In the genomic region with DNA sequence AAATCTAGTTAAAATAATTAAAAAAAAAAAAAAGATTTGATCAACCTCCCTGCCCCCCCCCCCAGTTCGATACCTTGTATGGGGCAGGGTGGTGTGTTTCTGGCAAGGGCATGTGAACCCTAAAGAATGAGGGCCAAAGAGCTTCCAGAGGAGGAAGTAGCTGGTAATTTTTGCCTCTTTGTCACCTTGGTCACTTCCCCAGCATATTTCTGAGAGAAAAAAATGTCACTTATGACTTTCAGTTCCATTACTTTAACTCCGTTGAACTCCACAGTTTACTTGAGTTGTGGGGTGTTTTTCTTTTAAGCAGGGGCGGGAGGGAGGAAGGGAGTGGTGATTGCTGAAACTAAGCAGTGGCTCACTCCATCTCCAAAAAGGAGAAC, we compare ENCODE assay signal across 8 mouse cellular contexts. TPM values are rescaled to one million over a fixed set of nuclear protein-coding genes. Genes with fewer than 3 reads are reported as not detected.
DNase-seq lines count a peak whose midpoint lies in the region; ATAC-seq and TF ChIP-seq lines count a peak whose summit lies in the region.

No protein-coding gene starts in this region.

- H3K27me3 ChIP-seq in liver, embryonic 14.5 days (ENCODE audit: control insufficient read depth, insufficient read depth, low read length), result no peaks in the 10 kb centered on the region
- H3K27me3 ChIP-seq in neural tube, embryonic 13.5 days, result no peaks in the 10 kb centered on the region

- DNase-seq in layer of hippocampus, adult 2 months (ENCODE audit: low spot score in 2 of 2), result no peak
- no peak for DNase-seq in layer of hippocampus, adult 18-20 months (ENCODE audit: low spot score in 2 of 2)
- peak; percentile 28 for DNase-seq in c-Kit-negative CD71-positive TER-119-positive erythroid progenitor cells, embryonic 14.5 days (ENCODE audit: low read depth, low spot score)
- DNase-seq in heart, postnatal 10 days, result peak; percentile 32 to 39
- peak in 2 of 3 experiments; percentile 13 to 35 for DNase-seq in liver, embryonic 14.5 days (ENCODE audit: low read depth in 3 of 3, low spot score in 3 of 3)
- DNase-seq in frontal cortex, postnatal 14 days (ENCODE audit: low spot score in 2 of 2), result no peak
- DNase-seq in gastrocnemius, postnatal 36 days, result no peak

- TF ChIP-seq EP300 in liver, embryonic 14.5 days (IDR thresholded peaks at IDR 0.05; ENCODE audit: low read depth), result no peak

- H3K36me3 ChIP-seq in liver, embryonic 14.5 days (replicated peaks; ENCODE audit: control insufficient read depth, insufficient read depth, low read depth), result no peaks in the 10 kb centered on the region
- no peaks in the 10 kb centered on the region for H3K36me3 ChIP-seq in neural tube, embryonic 13.5 days

- H3K9me3 ChIP-seq in liver, embryonic 14.5 days (ENCODE audit: control insufficient read depth, low read length), result no peaks in the 10 kb centered on the region
- H3K9me3 ChIP-seq in neural tube, embryonic 13.5 days, result no peaks in the 10 kb centered on the region

- peak overlapping the region; percentile 87 for H3K9ac ChIP-seq in liver, embryonic 14.5 days (replicated peaks)
- H3K9ac ChIP-seq in neural tube, embryonic 13.5 days, result peak overlapping the region; percentile 75

- peak overlapping the region; percentile 60 for H3K4me3 ChIP-seq in layer of hippocampus, adult 2 months
- peak overlapping the region; percentile 70 to 90 for H3K4me3 ChIP-seq in liver, embryonic 14.5 days (ENCODE audit: insufficient read depth in 1 of 2, low read depth in 2 of 2, low read length in 2 of 2)
- H3K4me3 ChIP-seq in neural tube, embryonic 13.5 days, result peak overlapping the region; percentile 45

- intact Hi-C loops in heart, postnatal 10 days (cut with DNase I), result loop anchor here (1.0 kb wide), 1 partner anchor 82 kb away; no protein-coding TSS in a partner anchor
- intact Hi-C loops in gastrocnemius, postnatal 36 days (cut with DNase I), result loop anchor here (5.0 kb wide), 1 partner anchor 78 kb away; a partner anchor contains a TSS

- peak overlapping the region; percentile 70 for H3K4me2 ChIP-seq in liver, embryonic 14.5 days (ENCODE audit: low read depth)
- H3K4me2 ChIP-seq in neural tube, embryonic 13.5 days, result peak overlapping the region; percentile 55

- peaks cover 0 to 3% of the 10 kb centered on the region in 2 experiments; a peak in 1 of 4 replicates for H3K4me1 ChIP-seq in liver, embryonic 14.5 days (replicated peaks; ENCODE audit: control insufficient read depth in 2 of 2, insufficient read depth in 2 of 2, low read length in 1 of 2)
- peaks cover 11% of the 10 kb centered on the region for H3K4me1 ChIP-seq in neural tube, embryonic 13.5 days (replicated peaks)

- 18% methylated on average over 3 of the region's 3 CpGs for WGBS in liver, embryonic 14.5 days (ENCODE audit: insufficient replicate concordance)
- WGBS in neural tube, embryonic 13.5 days, result 14% methylated on average over 3 of the region's 3 CpGs

- peak; percentile 56 for ATAC-seq in liver, embryonic 14.5 days (ENCODE audit: insufficient read depth)
- no peak; the same call in 1 of the 2 replicates for ATAC-seq in neural tube, embryonic 13.5 days (ENCODE audit: low read depth)

- peak overlapping the region; percentile 77 for H3K27ac ChIP-seq in layer of hippocampus, adult 2 months
- peak overlapping the region; percentile 81 for H3K27ac ChIP-seq in liver, embryonic 14.5 days
- peak overlapping the region; percentile 91 for H3K27ac ChIP-seq in neural tube, embryonic 13.5 days (replicated peaks)

- no peak for TF ChIP-seq CTCF in layer of hippocampus, adult 2 months (conservative IDR thresholded peaks at IDR 0.05)
- TF ChIP-seq CTCF in liver, embryonic 14.5 days (IDR thresholded peaks at IDR 0.05; ENCODE audit: low read depth), result no peak

RNA-seq across cellular contexts. Expression of a gene that starts 9.4 kb away (rescaled TPM):
- total RNA-seq in layer of hippocampus, adult 2 months (2021), result 10 to 100 TPM; 46.1 to 51.7 TPM
- total RNA-seq in layer of hippocampus, adult 18-20 months (2021), result 10 to 100 TPM; 40.3 to 49.8 TPM
- total RNA-seq in heart, postnatal 10 days (2021), result 10 to 100 TPM; 48.0 to 48.2 TPM
- 7.4 and 10.9 TPM in 2 replicates for polyA plus RNA-seq in liver, embryonic 14.5 days (2012; rRNA removed)
- polyA plus RNA-seq in liver, embryonic 14.5 days (2014; fragmentation: Nextera tagmentation; extraction: Ambion mirVana), result 5.9 and 6.8 TPM in 2 replicates
- polyA plus RNA-seq in neural tube, embryonic 13.5 days (2015; fragmentation: Nextera tagmentation; extraction: Ambion mirVana), result 10.0 and 10.7 TPM in 2 replicates
- total RNA-seq in gastrocnemius, postnatal 36 days (2021), result 10 to 100 TPM; 17.2 to 17.6 TPM

Comparison
In these comparisons a context has a peak if more than half of its experiments do, and no peak if none do; other contexts are left out.
1. DNase-seq: peak in c-Kit-negative CD71-positive TER-119-positive erythroid progenitor cells, embryonic 14.5 days (single experiment), heart, postnatal 10 days (2 of 2) and liver, embryonic 14.5 days (2 of 3); none in layer of hippocampus, adult 2 months (0 of 2), layer of hippocampus, adult 18-20 months (0 of 2), frontal cortex, postnatal 14 days (0 of 2) and gastrocnemius, postnatal 36 days (0 of 2).
2. Peak in every context shown above with its lines, with median percentiles within 50 percentile points of each other: H3K27ac ChIP-seq and H3K4me3 ChIP-seq.